In genomic region chr17:80955415-80955814, GRCm38 (mm10) we compare ENCODE assay signal across 31 mouse cellular contexts. TPM values are rescaled to one million over a fixed set of nuclear protein-coding genes. Genes with fewer than 3 reads are reported as not detected.
DNase-seq lines count a peak whose midpoint lies in the region; ATAC-seq lines count a peak whose summit lies in the region.
"Had no signal": no experiment of that assay in that cellular context is flagged by ENCODE, and none has a peak within 500 bp of the region (broad histone marks: within the 10 kb centered on the region; RNA-seq: fewer than 3 reads in every experiment).

No protein-coding gene starts in this region.

- no peaks in the 10 kb centered on the region for H3K9me3 ChIP-seq in forebrain, embryonic 12.5 days
- no peaks in the 10 kb centered on the region for H3K9me3 ChIP-seq in forebrain, embryonic 11.5 days (ENCODE audit: control insufficient read depth, low read length)
- H3K9me3 ChIP-seq in midbrain, embryonic 10.5 days (replicated peaks), result peaks cover 7% of the 10 kb centered on the region; the same call in 1 of the 2 replicates
- no peaks in the 10 kb centered on the region for H3K9me3 ChIP-seq in midbrain, embryonic 15.5 days
- H3K9me3 ChIP-seq in forebrain, embryonic 13.5 days (replicated peaks), result peaks cover 7% of the 10 kb centered on the region; the same call in 1 of the 2 replicates
- H3K9me3 ChIP-seq: hindbrain, embryonic 10.5 days; intestine, embryonic 15.5 days; limb, embryonic 12.5 days; lung, embryonic 15.5 days had no signal

- ATAC-seq in forebrain, embryonic 12.5 days (ENCODE audit: low FRiP score), result no peak
- no peak for ATAC-seq in forebrain, embryonic 11.5 days (replicated peaks; ENCODE audit: low FRiP score)
- no peak for ATAC-seq in midbrain, embryonic 15.5 days (replicated peaks)
- no peak for ATAC-seq in forebrain, embryonic 13.5 days
- peak; percentile 70 for ATAC-seq in megakaryocyte, adult 5-6 weeks (ENCODE audit: poor library complexity, severe bottlenecking)
- ATAC-seq: hindbrain, embryonic 16.5 days; intestine, embryonic 15.5 days; Patski had no signal

- H3K4me3 ChIP-seq in forebrain, embryonic 12.5 days (replicated peaks), result no peak overlapping the region
- no peak overlapping the region for H3K4me3 ChIP-seq in forebrain, embryonic 11.5 days (ENCODE audit: low read depth, low read length)
- no peak overlapping the region for H3K4me3 ChIP-seq in midbrain, embryonic 10.5 days
- H3K4me3 ChIP-seq in midbrain, embryonic 15.5 days, result no peak overlapping the region
- H3K4me3 ChIP-seq in forebrain, embryonic 13.5 days, result no peak overlapping the region
- H3K4me3 ChIP-seq: heart, embryonic 13.5 days; hindbrain, embryonic 10.5 days; intestine, embryonic 15.5 days; limb, embryonic 12.5 days; lung, embryonic 15.5 days had no signal

- H3K27ac ChIP-seq in forebrain, embryonic 12.5 days, result 0 out of 2 replicates have a peak overlapping the region, but pooled peaks have one; percentile 59
- no peak overlapping the region for H3K27ac ChIP-seq in forebrain, embryonic 11.5 days (ENCODE audit: low read depth, low read length)
- H3K27ac ChIP-seq in midbrain, embryonic 10.5 days (replicated peaks), result 0 out of 2 replicates have a peak overlapping the region, but pooled peaks have one; percentile 28
- no peak overlapping the region for H3K27ac ChIP-seq in midbrain, embryonic 15.5 days
- H3K27ac ChIP-seq in forebrain, embryonic 13.5 days, result peak overlapping the region; percentile 52
- H3K27ac ChIP-seq: heart, embryonic 13.5 days; intestine, embryonic 15.5 days; kidney, postnatal 0 days; limb, embryonic 12.5 days; lung, embryonic 15.5 days had no signal

- H3K4me2 ChIP-seq in forebrain, embryonic 12.5 days, result no peak overlapping the region
- H3K4me2 ChIP-seq in forebrain, embryonic 11.5 days (ENCODE audit: low read depth, low read length, severe bottlenecking), result no peak overlapping the region
- no peak overlapping the region for H3K4me2 ChIP-seq in midbrain, embryonic 15.5 days
- no peak overlapping the region for H3K4me2 ChIP-seq in forebrain, embryonic 13.5 days
- H3K4me2 ChIP-seq: heart, embryonic 13.5 days; intestine, embryonic 15.5 days; limb, embryonic 12.5 days; lung, embryonic 15.5 days had no signal

- no peaks in the 10 kb centered on the region for H3K27me3 ChIP-seq in forebrain, embryonic 12.5 days
- no peaks in the 10 kb centered on the region for H3K27me3 ChIP-seq in forebrain, embryonic 11.5 days (ENCODE audit: control insufficient read depth, insufficient read depth, low read length)
- no peaks in the 10 kb centered on the region for H3K27me3 ChIP-seq in midbrain, embryonic 10.5 days (ENCODE audit: low read depth, poor library complexity, severe bottlenecking)
- H3K27me3 ChIP-seq in midbrain, embryonic 15.5 days (replicated peaks), result no peaks in the 10 kb centered on the region
- no peaks in the 10 kb centered on the region for H3K27me3 ChIP-seq in forebrain, embryonic 13.5 days
- H3K27me3 ChIP-seq: intestine, embryonic 15.5 days; limb, embryonic 12.5 days; lung, embryonic 15.5 days; Patski had no signal

- H3K36me3 ChIP-seq in forebrain, embryonic 12.5 days (replicated peaks), result no peaks in the 10 kb centered on the region
- H3K36me3 ChIP-seq in forebrain, embryonic 11.5 days (ENCODE audit: control insufficient read depth, insufficient read depth, low read length), result no peaks in the 10 kb centered on the region
- H3K36me3 ChIP-seq in midbrain, embryonic 10.5 days, result no peaks in the 10 kb centered on the region
- H3K36me3 ChIP-seq in midbrain, embryonic 15.5 days (replicated peaks), result no peaks in the 10 kb centered on the region
- no peaks in the 10 kb centered on the region for H3K36me3 ChIP-seq in forebrain, embryonic 13.5 days (ENCODE audit: poor library complexity, severe bottlenecking)
- H3K36me3 ChIP-seq: heart, embryonic 13.5 days; hindbrain, embryonic 10.5 days; intestine, embryonic 15.5 days; lung, embryonic 15.5 days had no signal

- 35% methylated on average over 7 of the region's 7 CpGs for WGBS in forebrain, embryonic 12.5 days
- 51% methylated on average over 7 of the region's 7 CpGs for WGBS in forebrain, embryonic 11.5 days
- 64% methylated on average over 7 of the region's 7 CpGs for WGBS in midbrain, embryonic 10.5 days
- WGBS in midbrain, embryonic 15.5 days, result 46% methylated on average over 7 of the region's 7 CpGs
- WGBS in forebrain, embryonic 13.5 days, result 41% methylated on average over 7 of the region's 7 CpGs

- H3K4me1 ChIP-seq in forebrain, embryonic 12.5 days, result peaks cover 36% of the 10 kb centered on the region
- peaks cover 2% of the 10 kb centered on the region; the same call in 1 of the 2 replicates for H3K4me1 ChIP-seq in forebrain, embryonic 11.5 days (replicated peaks; ENCODE audit: control insufficient read depth, insufficient read depth, low read length)
- H3K4me1 ChIP-seq in midbrain, embryonic 10.5 days, result peaks cover 13% of the 10 kb centered on the region; the same call in 1 of the 2 replicates
- peaks cover 18% of the 10 kb centered on the region for H3K4me1 ChIP-seq in midbrain, embryonic 15.5 days
- peaks cover 48% of the 10 kb centered on the region for H3K4me1 ChIP-seq in forebrain, embryonic 13.5 days
- H3K4me1 ChIP-seq: intestine, embryonic 15.5 days; limb, embryonic 12.5 days had no signal

- no peak overlapping the region for H3K9ac ChIP-seq in forebrain, embryonic 12.5 days
- H3K9ac ChIP-seq in forebrain, embryonic 11.5 days (ENCODE audit: low read length), result no peak overlapping the region
- H3K9ac ChIP-seq in midbrain, embryonic 15.5 days, result no peak overlapping the region
- H3K9ac ChIP-seq in forebrain, embryonic 13.5 days, result no peak overlapping the region
- H3K9ac ChIP-seq: heart, embryonic 13.5 days; intestine, embryonic 15.5 days; limb, embryonic 12.5 days; lung, embryonic 15.5 days had no signal

- no peak for DNase-seq in forebrain, embryonic 11.5 days (ENCODE audit: low spot score)
- DNase-seq in midbrain, embryonic 10.5 days (ENCODE audit: low spot score), result no peak
- no peak for DNase-seq in spleen, adult 12 weeks (ENCODE audit: low spot score)
- DNase-seq in gastrocnemius, postnatal 10 days, result no peak
- DNase-seq: adrenal gland, postnatal 10 days; cerebellum, adult 9-11 months; gastrocnemius, postnatal 36 days; heart, postnatal 10 days; kidney, adult 2 months; kidney, postnatal 4 days; layer of hippocampus, adult 9-11 months; lung, postnatal 36 days; retina, postnatal 1 day; right cerebral cortex, postnatal 25 days; spleen, adult 18-20 months; thymus, postnatal 14 days had no signal

RNA-seq across cellular contexts. Expression of gene Tmem178, which starts 11.0 kb away (rescaled TPM):
- polyA plus RNA-seq in forebrain, embryonic 12.5 days (2016; fragmentation: Nextera tagmentation; extraction: Ambion mirVana), result 23.9 and 24.1 TPM in 2 replicates
- 13.6 and 14.7 TPM in 2 replicates for polyA plus RNA-seq in forebrain, embryonic 11.5 days (2014; fragmentation: Nextera tagmentation; extraction: Ambion mirVana)
- 6.4 and 8.6 TPM in 2 replicates for polyA plus RNA-seq in midbrain, embryonic 10.5 days (2016; fragmentation: Nextera tagmentation; extraction: Ambion mirVana)
- 23.5 and 24.7 TPM in 2 replicates for polyA plus RNA-seq in midbrain, embryonic 15.5 days (2015; fragmentation: Nextera tagmentation; extraction: Ambion mirVana)
- polyA plus RNA-seq in forebrain, embryonic 13.5 days (2015; fragmentation: Nextera tagmentation; extraction: Ambion mirVana), result 29.7 and 40.4 TPM in 2 replicates
- 2.4 and 2.7 TPM in 2 replicates for total RNA-seq in megakaryocyte, adult 5-6 weeks (2015)
- 0.62 and 1.4 TPM in 2 replicates for total RNA-seq in megakaryocyte, adult 5-6 weeks (2017)
- total RNA-seq in gastrocnemius, postnatal 10 days (2021), result 1 to 10 TPM; 1.6 to 1.7 TPM
- total RNA-seq: megakaryocyte-erythroid progenitor cell, adult 5-6 weeks; MEL; monocyte, adult 5-6 weeks had no signal

Comparison
In these comparisons a context has a peak if more than half of its experiments do, and no peak if none do; other contexts are left out.
1. H3K27ac ChIP-seq: peak in forebrain, embryonic 12.5 days (single experiment), midbrain, embryonic 10.5 days (single experiment) and forebrain, embryonic 13.5 days (single experiment); none in forebrain, embryonic 11.5 days (single experiment) and midbrain, embryonic 15.5 days (single experiment).